Mouse (Mus musculus) neural tube, embryonic 13.5 days (tissue): ENCODE measurements at regions not wholly inside any gene's neighbourhood (a gene's known extent, or its start where the extent isn't known, plus 50 kb on each side); places are given as distances from the start of the nearest gene placed in this dataset.
A peak's percentile ranks its signal among the peaks of the same experiment; 100 is the strongest.

Source experiments
- ATAC-seq: fragments of 200-750 bp; cut with Nextera tagmentation; 2 replicates; pipeline ENCODE4 v1.8.0; 2017; ENCODE audit warnings: low read depth, mild to moderate bottlenecking, moderate TSS enrichment, moderate library complexity
- H3K27ac ChIP-seq: fragments of 300-500 bp; sonication (generic); replicated peaks from 2 replicates; pipeline ENCODE4 v1.5.1; 2015; ENCODE audit warnings: moderate library complexity, mild to moderate bottlenecking, inconsistent platforms
- H3K27me3 ChIP-seq: fragments of 300-500 bp; sonication (generic); 2 replicates; pipeline ENCODE4 v1.6.1; 2015; ENCODE audit warnings: mild to moderate bottlenecking, inconsistent platforms
- H3K36me3 ChIP-seq: fragments of 300-500 bp; sonication (generic); 2 replicates; pipeline ENCODE4 v1.6.1; 2015; ENCODE audit warnings: mild to moderate bottlenecking, inconsistent platforms
- H3K4me1 ChIP-seq: fragments of 300-500 bp; sonication (generic); replicated peaks from 2 replicates; pipeline ENCODE4 v1.6.1; 2015; ENCODE audit warnings: inconsistent platforms
- H3K4me2 ChIP-seq: fragments of 300-500 bp; sonication (generic); 2 replicates; pipeline ENCODE4 v1.6.1; 2015; ENCODE audit warnings: inconsistent platforms, mild to moderate bottlenecking, moderate library complexity
- H3K4me3 ChIP-seq: fragments of 300-500 bp; sonication (generic); 2 replicates; pipeline ENCODE4 v1.5.1; 2015; ENCODE audit warnings: mild to moderate bottlenecking, inconsistent platforms
- H3K9ac ChIP-seq: fragments of 300-500 bp; sonication (generic); 2 replicates; pipeline ENCODE4 v1.6.1; 2015; ENCODE audit warnings: moderate library complexity, mild to moderate bottlenecking, inconsistent platforms
- H3K9me3 ChIP-seq: fragments of 300-500 bp; sonication (generic); 2 replicates; pipeline ENCODE4 v1.6.1; 2016; ENCODE audit warnings: inconsistent platforms
- WGBS: fragments of 180-500 bp; shearing (Covaris S2); methylation state at CpG from one replicate; pipeline ENCODE4 v1.1.7; 2015; 5-methylcytosine and 5-hydroxymethylcytosine counted together

GRCm38 (mm10) chr13:101068489-101068888 is 235.3 kb upstream of the Slc30a5 start:
- Histone ChIP-seq H3K27me3 (no peaks in the 10 kb centered on the region), H3K4me2 (no peak overlapping the region), H3K9ac (no peak overlapping the region), H3K27ac (no peak overlapping the region), H3K4me3 (no peak overlapping the region), H3K4me1 (peaks cover 9% of the 10 kb centered on the region), H3K9me3 (no peaks in the 10 kb centered on the region), H3K36me3 (no peaks in the 10 kb centered on the region)
- peak; percentile 72; the same call in 1 of the 2 replicates for ATAC-seq
- WGBS = 52% methylated on average over 6 of the region's 6 CpGs

GRCm38 (mm10) chr13:101062582-101062981 is 229.4 kb upstream of the Slc30a5 start:
- Histone ChIP-seq H3K9ac (no peak overlapping the region), H3K4me2 (no peak overlapping the region), H3K4me1 (peaks cover 27% of the 10 kb centered on the region), H3K4me3 (no peak overlapping the region), H3K27me3 (no peaks in the 10 kb centered on the region), H3K36me3 (no peaks in the 10 kb centered on the region), H3K27ac (peak overlapping the region; percentile 68), H3K9me3 (no peaks in the 10 kb centered on the region)
- 57% methylated on average over 8 of the region's 8 CpGs for WGBS
- ATAC-seq = peak; percentile 36; the same call in 1 of the 2 replicates

GRCm38 (mm10) chr13:101061233-101062144 is 228.3 kb upstream of the Slc30a5 start:
- Histone ChIP-seq H3K9me3 (no peaks in the 10 kb centered on the region), H3K27me3 (no peaks in the 10 kb centered on the region), H3K4me2 (peak overlapping the region; percentile 26), H3K9ac (no peak overlapping the region), H3K4me1 (peaks cover 27% of the 10 kb centered on the region), H3K4me3 (no peak overlapping the region), H3K36me3 (no peaks in the 10 kb centered on the region), H3K27ac (peak overlapping the region; percentile 68)
- 32% methylated on average over 15 of the region's 15 CpGs for WGBS
- ATAC-seq = peak; percentile 76

- Histone ChIP-seq H3K27ac (no peak overlapping the region), H3K4me3 (no peak overlapping the region), H3K4me2 (no peak overlapping the region), H3K4me1 (no peaks in the 10 kb centered on the region), H3K9me3 (no peaks in the 10 kb centered on the region), H3K9ac (no peak overlapping the region), H3K36me3 (no peaks in the 10 kb centered on the region), H3K27me3 (no peaks in the 10 kb centered on the region)
- no peak for ATAC-seq
- WGBS = 93% methylated on average over 1 of the region's 1 CpGs
Observed at GRCm38 (mm10) chr13:101049511-101049910, 216.3 kb upstream of the Slc30a5 start.

GRCm38 (mm10) chr13:101032594-101032993 is 199.4 kb upstream of the Slc30a5 start:
- no peaks in the 10 kb centered on the region for H3K27me3 ChIP-seq
- H3K9ac ChIP-seq = no peak overlapping the region
- H3K27ac ChIP-seq = no peak overlapping the region
- WGBS = 70% methylated on average over 1 of the region's 1 CpGs
- no peaks in the 10 kb centered on the region for H3K9me3 ChIP-seq
- no peak overlapping the region for H3K4me3 ChIP-seq
- H3K4me2 ChIP-seq = no peak overlapping the region
- ATAC-seq = no peak
- no peaks in the 10 kb centered on the region for H3K36me3 ChIP-seq
- peaks cover 6% of the 10 kb centered on the region for H3K4me1 ChIP-seq

GRCm38 (mm10) chr13:101026043-101026442 is 192.8 kb upstream of the Slc30a5 start:
- H3K9me3 ChIP-seq = 0 out of 2 replicates have a peak, but pooled peaks cover 3% of the 10 kb centered on the region
- H3K9ac ChIP-seq = no peak overlapping the region
- no peak overlapping the region for H3K27ac ChIP-seq
- no peaks in the 10 kb centered on the region for H3K4me1 ChIP-seq
- H3K27me3 ChIP-seq = no peaks in the 10 kb centered on the region
- H3K36me3 ChIP-seq = no peaks in the 10 kb centered on the region
- no peak overlapping the region for H3K4me2 ChIP-seq
- ATAC-seq = no peak
- no peak overlapping the region for H3K4me3 ChIP-seq

GRCm38 (mm10) chr13:101025488-101025887 is 192.3 kb upstream of the Slc30a5 start:
- no peak for ATAC-seq
- Histone ChIP-seq H3K9ac (no peak overlapping the region), H3K4me1 (no peaks in the 10 kb centered on the region), H3K4me3 (no peak overlapping the region), H3K36me3 (no peaks in the 10 kb centered on the region), H3K27ac (no peak overlapping the region), H3K9me3 (0 out of 2 replicates have a peak, but pooled peaks cover 6% of the 10 kb centered on the region), H3K27me3 (no peaks in the 10 kb centered on the region), H3K4me2 (no peak overlapping the region)
- 90% methylated on average over 2 of the region's 2 CpGs for WGBS

- no peaks in the 10 kb centered on the region for H3K27me3 ChIP-seq
- no peaks in the 10 kb centered on the region for H3K36me3 ChIP-seq
- 95% methylated on average over 2 of the region's 2 CpGs for WGBS
- no peak overlapping the region for H3K4me3 ChIP-seq
- H3K4me2 ChIP-seq = no peak overlapping the region
- no peak for ATAC-seq
- H3K4me1 ChIP-seq = no peaks in the 10 kb centered on the region
- no peak overlapping the region for H3K9ac ChIP-seq
- H3K27ac ChIP-seq = no peak overlapping the region
- H3K9me3 ChIP-seq = 0 out of 2 replicates have a peak, but pooled peaks cover 6% of the 10 kb centered on the region
Observed at GRCm38 (mm10) chr13:101024971-101025370, 191.7 kb upstream of the Slc30a5 start.

GRCm38 (mm10) chr13:101019272-101019676 is 186.0 kb upstream of the Slc30a5 start:
- Histone ChIP-seq H3K36me3 (no peaks in the 10 kb centered on the region), H3K27me3 (no peaks in the 10 kb centered on the region), H3K9me3 (0 out of 2 replicates have a peak, but pooled peaks cover 6% of the 10 kb centered on the region), H3K4me1 (peaks cover 4% of the 10 kb centered on the region; the same call in 1 of the 2 replicates), H3K9ac (no peak overlapping the region), H3K27ac (0 out of 2 replicates have a peak overlapping the region, but pooled peaks have one; percentile 9), H3K4me2 (no peak overlapping the region), H3K4me3 (no peak overlapping the region)
- peak; percentile 43 for ATAC-seq
- WGBS = 49% methylated on average over 7 of the region's 7 CpGs

GRCm38 (mm10) chr13:101017041-101017440 is 183.8 kb upstream of the Slc30a5 start:
- H3K27ac ChIP-seq = no peak overlapping the region
- no peaks in the 10 kb centered on the region for H3K27me3 ChIP-seq
- no peak overlapping the region for H3K9ac ChIP-seq
- 0 out of 2 replicates have a peak, but pooled peaks cover 6% of the 10 kb centered on the region for H3K9me3 ChIP-seq
- WGBS = 83% methylated on average over 6 of the region's 6 CpGs
- H3K4me2 ChIP-seq = no peak overlapping the region
- H3K36me3 ChIP-seq = no peaks in the 10 kb centered on the region
- H3K4me3 ChIP-seq = no peak overlapping the region
- ATAC-seq = no peak
- peaks cover 4% of the 10 kb centered on the region; the same call in 1 of the 2 replicates for H3K4me1 ChIP-seq

GRCm38 (mm10) chr13:101016181-101016580 is 183.0 kb upstream of the Slc30a5 start:
- H3K4me3 ChIP-seq = no peak overlapping the region
- peaks cover 4% of the 10 kb centered on the region; the same call in 1 of the 2 replicates for H3K4me1 ChIP-seq
- ATAC-seq = no peak
- 87% methylated on average over 1 of the region's 1 CpGs for WGBS
- H3K4me2 ChIP-seq = no peak overlapping the region
- H3K9me3 ChIP-seq = 0 out of 2 replicates have a peak, but pooled peaks cover 4% of the 10 kb centered on the region
- no peak overlapping the region for H3K27ac ChIP-seq
- no peak overlapping the region for H3K9ac ChIP-seq
- H3K36me3 ChIP-seq = no peaks in the 10 kb centered on the region
- no peaks in the 10 kb centered on the region for H3K27me3 ChIP-seq

- H3K27me3 ChIP-seq = no peaks in the 10 kb centered on the region
- ATAC-seq = no peak
- H3K4me3 ChIP-seq = no peak overlapping the region
- H3K4me2 ChIP-seq = no peak overlapping the region
- H3K9me3 ChIP-seq = no peaks in the 10 kb centered on the region
- no peak overlapping the region for H3K27ac ChIP-seq
- H3K9ac ChIP-seq = no peak overlapping the region
- peaks cover 4% of the 10 kb centered on the region; the same call in 1 of the 2 replicates for H3K4me1 ChIP-seq
- no peaks in the 10 kb centered on the region for H3K36me3 ChIP-seq
- WGBS = 81% methylated on average over 3 of the region's 3 CpGs
Observed at GRCm38 (mm10) chr13:101015435-101015834, 182.2 kb upstream of the Slc30a5 start.
